Mouse (Mus musculus): ENCODE data around the gene Rasgef1a.

GRCm38 (mm10) chr6:118014881-118015280, 3.6 kb downstream of the Rasgef1a start:
- TF ChIP-seq CTCF (IDR thresholded peaks at IDR 0.05; ENCODE audit: extremely low read depth, insufficient read depth, insufficient read length, insufficient replicate concordance) (no peak), POLR2A (IDR thresholded peaks at IDR 0.05; ENCODE audit: low read depth, low read length) (no peak)

Measured in spleen, adult 2 months (tissue).